Mouse (Mus musculus) right cerebral cortex, adult 18-20 months (tissue): ENCODE results near the gene Olfr545.
"Not testable (repeated sequence)": the region's sequence is repeated elsewhere in the genome, so short reads cannot be mapped to it uniquely, and the experiment has no call there.

Source experiments
- DNase-seq: peaks from one replicate; pipeline ENCODE4 v3.0.0; 2022; ENCODE audit warnings: mixed read lengths

Olfr545 gene

DNA sequence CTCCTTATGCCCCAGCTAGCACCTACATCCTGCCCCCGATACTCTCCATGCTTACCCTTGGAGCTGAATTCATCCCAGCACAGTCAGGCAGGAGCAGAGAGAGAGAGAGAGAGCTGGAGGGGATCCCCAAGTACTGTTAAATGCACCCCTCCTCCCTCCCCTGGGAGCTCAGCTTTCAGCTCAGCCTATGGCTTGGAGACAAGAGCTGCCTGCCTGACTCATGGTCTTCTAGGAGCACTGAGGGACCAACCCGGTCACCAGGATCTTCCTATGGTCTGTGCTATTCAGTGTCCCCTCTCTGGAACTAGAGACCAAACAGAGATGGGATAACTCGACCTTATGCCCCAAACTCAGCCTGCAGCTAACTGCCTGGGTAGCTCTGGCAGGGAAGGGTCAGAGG is at the start of gene Olfr545:
Gene Olfr545 (minus strand): TSS at position 101 of the 400 bp plus-strand sequence.
- DNase-seq: no peak

DNA sequence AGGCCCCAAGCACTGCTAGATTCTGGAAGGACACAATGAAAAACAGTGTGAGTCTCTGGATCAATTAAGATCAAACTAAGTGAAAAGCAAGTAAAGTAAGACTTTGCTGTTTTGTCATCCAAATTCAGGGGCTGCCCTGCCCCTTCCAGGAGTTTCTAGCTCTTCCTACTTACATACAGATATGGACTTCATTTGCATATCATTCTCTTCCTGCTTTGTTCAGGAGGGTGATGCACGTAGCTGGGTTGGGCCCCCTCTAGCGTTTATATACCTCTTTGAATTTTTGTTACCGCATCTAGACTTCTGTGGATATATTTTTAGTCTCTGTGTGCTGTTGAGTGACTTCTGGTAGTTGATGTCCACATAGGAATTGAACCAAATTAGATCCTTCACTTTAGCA is 41.9 kb upstream of the Olfr545 start:
- no peak for DNase-seq

DNA sequence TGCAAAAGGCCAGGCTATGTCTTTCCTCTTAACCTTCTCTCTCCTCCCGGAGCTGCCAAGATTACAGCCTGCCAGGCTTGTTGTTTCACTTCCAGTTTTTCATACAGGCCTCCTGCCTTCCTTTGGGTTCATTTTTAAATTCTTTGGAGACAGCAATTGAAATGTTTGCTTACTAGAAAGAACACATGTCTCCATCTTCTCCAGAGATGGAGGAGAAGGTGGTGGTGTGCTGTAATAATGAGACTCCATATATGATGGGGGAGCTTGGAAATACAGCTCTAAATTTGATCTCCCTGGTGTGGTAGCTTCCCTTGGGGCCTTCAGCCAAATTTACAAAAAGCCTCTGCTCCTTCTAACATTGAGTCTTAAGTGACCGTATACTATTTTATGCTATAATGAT is 41.2 kb upstream of the Olfr545 start, which contains the start of gene Olfr548-ps1:
Gene Olfr548-ps1 (plus strand): TSS at position 301 of the 400 bp plus-strand sequence.
- no peak for DNase-seq

DNA sequence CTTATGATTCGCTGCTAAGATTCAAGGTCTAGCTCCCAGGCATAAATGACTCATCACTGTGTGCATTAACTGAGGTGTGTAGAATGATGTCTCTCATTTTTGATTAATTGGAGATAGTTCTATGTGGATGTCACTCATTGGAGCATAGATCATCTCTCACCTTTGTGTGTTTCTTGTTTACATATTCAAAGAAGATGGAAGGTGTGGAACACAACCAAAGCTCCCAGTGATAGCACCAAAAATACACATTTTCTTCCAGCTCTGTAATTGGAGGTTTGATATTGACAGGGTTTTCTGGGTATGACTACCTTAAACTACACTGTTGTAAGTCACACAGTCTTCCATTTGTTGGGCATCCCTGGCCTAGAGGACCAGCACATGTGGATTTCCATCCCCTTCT is 35.1 kb upstream of the Olfr545 start, which contains the start of gene Olfr547:
Gene Olfr547 (plus strand): TSS at position 301 of the 400 bp plus-strand sequence.
- DNase-seq: no peak

DNA sequence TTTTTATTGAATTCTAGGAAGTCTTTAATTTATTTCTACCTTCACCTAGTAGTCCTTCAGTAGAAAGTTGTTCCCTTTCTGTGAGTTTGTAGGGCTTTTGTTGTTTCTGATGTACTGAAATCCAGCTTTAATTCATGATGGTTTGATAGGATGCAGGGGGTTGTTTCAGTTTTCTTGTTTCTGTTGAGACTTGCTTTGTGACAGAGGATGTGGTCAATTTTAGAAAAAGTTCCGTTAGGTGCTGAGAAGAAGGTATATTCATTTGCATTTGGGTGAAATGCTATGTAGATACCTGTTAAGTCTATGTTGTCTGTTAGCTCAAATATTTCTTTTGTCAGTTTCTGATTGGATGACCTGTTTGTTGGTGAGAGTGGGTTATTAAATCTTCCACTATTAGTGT is 29.7 kb upstream of the Olfr545 start:
- no peak for DNase-seq

DNA sequence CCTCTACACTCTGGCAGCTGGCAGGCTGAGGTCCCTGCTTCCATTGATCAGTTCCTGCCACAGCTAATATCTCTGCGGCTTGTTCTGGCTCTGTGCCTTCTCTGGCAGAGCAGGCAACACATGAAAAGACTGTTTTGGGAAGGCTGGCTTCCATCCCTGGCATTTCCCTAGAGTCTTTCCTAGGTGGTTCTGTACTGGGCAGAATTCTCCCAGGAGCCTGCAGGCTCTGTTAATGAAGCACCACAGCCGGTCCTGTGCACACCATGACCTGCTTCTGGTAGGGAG is 17.6 kb upstream of the Olfr545 start:
- DNase-seq: no peak

DNA sequence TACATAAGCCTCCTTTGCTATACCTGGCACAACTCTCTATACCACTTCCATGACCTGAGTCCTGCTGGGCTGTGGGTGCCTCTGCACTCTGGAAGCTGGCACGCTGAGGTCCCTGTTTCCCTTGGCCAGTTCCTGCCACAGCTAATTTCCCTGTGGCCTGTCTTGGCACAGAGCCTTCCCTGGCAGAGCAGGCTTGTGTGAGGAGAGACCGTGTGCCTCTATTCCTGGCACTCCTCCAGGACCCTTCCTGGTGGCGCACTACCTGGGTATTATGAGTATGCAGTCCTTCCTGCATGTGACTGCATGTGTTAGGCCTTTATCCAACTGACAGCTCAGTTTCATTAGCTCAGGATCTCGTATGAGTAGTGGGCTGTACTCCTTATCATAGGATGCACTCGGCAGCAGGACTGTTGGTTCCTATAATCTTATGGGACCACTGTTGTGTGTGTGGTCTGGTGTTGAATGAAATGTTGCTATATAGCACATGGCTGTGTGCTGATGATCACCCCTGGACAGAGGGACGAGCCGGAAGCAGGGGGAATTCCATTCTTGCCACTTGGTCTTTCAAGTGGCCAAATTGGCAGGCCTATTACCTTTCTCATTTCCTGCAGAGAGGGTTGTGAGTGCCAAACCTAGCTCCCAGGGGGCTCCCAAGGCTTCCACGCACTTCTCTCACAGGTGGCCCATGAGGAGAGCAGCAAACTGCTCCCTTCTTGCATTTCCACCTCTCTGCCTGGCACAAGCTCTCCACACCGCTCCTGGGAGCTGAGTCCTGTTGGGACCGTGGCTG is 17.1 kb upstream of the Olfr545 start:
- no peak for DNase-seq

DNA sequence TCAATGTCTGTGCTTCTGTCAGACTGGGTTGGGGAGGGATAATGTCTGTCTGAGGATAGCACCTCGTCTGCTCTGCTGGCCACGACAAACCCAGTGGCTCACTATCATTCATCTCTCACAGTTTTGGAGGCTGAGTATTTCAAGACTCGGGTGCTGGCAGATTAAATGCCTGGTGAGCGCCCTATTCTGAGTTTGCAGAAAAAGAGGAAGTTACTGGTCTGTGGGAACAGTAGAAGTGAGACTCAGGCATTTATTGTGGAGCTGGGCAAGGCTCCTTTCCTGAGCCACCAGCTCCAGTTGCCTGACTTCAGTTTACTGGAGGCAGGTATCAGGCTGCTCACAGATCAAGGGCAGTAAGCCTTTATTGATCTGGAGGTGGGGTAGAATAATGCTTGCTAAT is 14.8 kb upstream of the Olfr545 start:
- DNase-seq: no peak

DNA sequence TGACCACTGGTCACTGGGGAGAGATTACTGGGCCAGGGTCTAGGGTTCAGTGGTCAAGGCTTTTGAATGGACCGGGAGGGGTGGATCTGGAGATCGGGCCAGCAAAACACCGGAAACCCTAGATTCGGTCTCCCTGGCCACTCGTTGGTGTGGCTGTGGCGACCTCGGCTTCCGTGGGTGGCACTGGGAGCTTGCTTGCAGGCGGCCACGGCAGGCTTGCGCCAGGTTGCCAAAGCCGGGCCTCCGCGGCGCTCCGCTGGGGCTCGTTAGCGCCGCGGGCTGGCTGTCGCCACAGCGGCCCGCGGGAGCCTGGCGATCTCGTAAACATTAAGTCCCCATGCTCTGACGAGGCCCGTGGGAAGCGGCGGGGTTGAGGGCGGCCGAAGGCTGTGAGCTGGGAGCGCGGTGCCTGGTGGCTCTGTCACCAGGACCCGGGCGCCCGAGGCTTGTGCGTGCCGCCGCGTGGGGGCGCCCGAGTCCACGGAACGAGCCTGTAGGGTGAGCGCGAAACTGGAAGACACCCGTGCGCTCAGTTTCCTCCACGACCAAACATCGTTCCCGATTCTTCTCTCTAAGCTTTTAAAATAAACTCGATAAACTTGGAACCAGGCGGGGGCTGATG is 13.6 kb upstream of the Olfr545 start:
- DNase-seq: peak; percentile 80

DNA sequence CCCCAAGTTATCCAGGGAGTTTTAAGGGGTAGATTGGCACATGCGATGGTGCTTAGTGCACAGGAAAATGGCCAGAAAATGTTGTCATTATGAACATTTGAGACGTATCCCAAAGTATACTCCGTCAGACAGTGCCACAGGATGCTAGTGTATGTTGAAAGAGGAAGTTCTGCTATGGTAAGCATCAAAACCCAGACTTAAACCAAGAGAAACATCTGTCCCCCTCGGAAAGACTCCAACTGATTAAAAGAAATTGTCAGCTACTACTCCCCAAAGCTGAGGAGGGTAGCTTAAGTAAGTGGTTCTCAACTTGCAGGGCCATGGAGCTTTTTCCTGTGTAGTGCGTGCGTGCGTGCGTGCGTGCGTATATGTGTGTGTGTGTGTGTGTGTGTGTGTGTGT is 12.6 kb upstream of the Olfr545 start:
- DNase-seq: no peak

DNA sequence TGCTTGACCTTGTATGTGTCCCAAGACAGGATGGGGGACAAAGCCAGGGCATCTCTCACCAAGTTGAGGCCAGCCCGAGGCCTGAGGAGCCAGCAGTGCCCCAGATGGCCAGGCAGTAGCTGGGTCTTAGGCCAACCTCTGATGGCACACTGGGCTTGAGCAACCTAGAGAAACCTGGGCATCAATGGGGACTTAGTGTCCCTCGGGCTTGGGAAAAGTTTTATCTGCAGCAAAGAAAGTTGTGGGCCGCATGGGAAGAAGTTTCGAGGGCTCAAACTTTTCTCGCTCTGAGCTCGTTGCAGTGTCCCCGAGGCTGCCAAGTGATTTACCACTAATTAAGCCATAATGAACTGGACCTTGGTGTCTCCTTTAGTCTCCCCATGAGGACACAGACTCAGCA is 10.4 kb upstream of the Olfr545 start:
- no peak for DNase-seq

DNA sequence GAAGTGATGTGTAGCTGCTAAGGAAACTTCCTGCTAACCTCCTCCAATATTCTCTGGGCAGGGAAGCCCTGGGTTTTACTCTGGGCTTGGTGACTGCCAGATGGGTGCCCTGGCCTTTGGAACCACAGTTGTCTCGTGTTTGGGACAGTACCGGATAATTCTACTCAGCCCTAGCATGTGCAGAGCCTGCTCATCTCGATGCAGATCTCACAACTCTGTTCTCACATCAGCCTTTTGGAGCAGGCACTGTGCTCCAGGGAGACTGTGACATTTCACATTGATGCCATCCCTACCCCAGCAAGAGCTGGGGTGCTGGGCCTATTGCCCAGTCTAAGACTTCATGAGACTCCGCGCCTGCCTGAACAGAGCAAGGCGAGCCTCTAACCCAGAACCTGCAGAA is 9.3 kb upstream of the Olfr545 start:
- DNase-seq: no peak

DNA sequence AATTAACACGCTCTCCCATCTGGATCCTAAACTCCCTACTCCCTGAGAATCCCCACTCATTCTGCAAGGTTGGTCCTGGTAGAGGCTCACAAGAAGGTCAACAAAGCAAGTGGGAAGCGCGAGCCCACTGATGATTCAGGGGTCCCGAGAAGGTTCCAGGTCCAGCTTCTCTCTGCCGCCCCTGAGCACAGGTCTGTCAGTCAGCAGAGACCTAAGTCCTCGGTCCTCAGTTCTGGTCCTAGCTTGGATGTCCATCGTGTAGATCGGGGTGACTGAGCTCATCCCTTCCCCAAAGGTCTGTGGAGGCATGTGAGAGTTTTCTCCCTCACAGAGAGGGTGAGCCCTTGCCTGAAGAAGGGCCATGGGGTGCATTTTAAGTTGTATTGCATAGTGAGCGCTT is 8.7 kb upstream of the Olfr545 start:
- no peak for DNase-seq

DNA sequence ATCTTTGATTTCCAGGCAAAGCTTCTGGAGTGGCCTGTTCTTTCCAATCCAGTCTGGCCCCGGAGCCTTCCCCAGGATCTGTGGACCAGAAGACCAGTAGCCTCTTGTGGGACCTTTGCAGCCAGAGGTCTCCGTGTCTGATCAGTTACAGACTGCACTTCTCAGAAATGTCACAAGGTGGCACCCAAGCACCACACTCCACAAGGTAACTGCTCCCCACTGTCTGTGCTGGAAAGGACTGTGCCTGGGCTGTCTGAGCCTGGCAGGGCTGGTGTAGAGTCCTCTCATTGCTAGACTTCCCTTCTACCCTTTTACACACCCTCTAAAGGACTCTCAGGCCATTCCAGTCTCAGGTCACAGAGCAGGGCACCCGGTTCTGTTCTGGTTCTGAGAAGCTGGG is 7.5 kb upstream of the Olfr545 start:
- DNase-seq: peak; percentile 76

DNA sequence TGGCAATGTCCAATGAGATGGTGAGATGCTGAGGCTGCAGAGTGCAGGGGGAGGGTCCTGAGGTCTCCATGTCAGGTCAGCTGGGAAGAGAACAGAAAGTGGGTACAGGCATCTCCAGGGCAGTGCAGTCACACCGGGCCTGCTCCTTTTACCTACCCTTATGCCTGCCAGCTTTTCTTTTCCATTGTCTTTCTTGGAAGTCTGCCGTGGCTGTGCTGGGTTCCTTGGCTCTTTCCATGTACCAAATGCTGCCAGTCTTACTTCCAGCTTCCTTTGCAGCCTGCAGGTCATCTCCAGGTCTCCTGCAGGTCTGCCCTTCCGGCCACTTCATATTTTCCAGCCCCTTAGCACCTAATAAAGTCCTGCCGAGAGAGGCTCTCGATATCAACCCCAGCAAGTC is 2.6 kb upstream of the Olfr545 start:
- DNase-seq: no peak

DNA sequence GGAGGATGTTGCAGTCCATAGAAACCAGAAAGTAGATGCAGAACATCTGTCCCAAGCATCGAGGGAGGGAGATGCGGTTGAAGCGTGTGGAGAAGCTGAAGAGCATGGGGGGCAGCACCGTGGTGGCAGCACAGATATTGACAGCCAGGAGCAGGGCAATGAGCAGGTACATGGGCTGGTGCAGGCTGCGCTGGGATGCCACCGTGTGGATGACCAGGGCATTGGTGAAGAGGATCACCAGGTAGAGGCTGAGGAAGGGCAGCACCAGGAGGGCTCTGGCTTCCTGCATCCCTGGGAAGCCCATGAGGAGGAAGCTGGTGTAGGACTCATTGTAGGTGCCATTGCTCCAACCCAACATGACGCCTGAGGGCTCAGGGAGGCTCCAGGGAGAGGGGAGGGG is 5.0 kb downstream of the Olfr545 start:
- not testable (repeated sequence) for DNase-seq

DNA sequence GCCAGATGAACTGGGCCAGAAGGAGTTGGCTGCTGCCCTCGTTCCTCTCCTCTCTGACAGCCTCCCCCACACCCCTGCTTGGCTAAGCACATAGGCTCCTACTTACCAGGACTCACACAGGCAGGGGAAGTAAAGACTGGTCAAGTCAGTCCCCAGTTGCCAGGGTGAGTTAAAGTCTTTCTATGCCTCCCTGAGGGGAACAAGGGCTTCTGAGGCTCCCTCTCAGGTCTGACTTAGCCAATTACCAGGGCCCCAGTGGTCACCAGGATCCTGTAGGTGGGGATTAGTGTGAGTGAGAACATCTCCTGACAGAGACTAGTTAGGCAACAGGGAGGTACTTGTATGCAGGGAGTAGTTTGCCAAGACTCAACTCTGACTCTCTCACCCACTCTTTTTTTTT is 11.2 kb downstream of the Olfr545 start, which contains the start of gene Olfr544:
Gene Olfr544 (minus strand): TSS at position 153 of the 400 bp plus-strand sequence.
- DNase-seq: no peak

DNA sequence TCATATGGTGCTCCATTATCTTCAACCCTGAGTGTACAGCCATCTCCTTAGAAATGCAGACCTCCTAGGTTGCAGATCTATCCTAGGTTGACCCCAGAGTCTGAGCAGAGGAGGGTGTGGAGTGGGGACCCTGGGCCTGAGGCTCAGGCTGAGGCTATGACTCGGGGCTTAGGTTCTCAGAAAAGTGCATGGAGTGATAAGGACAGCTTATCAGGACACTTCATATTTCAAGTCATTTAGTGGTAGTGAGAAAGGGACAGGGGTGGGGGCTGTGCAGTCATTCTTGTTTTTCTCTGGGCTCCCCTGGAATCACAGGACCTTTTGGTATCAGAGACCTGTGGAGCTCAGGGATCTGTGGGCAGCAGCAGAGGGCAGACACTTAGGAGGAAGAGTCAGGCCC is 13.3 kb downstream of the Olfr545 start:
- no peak for DNase-seq

DNA sequence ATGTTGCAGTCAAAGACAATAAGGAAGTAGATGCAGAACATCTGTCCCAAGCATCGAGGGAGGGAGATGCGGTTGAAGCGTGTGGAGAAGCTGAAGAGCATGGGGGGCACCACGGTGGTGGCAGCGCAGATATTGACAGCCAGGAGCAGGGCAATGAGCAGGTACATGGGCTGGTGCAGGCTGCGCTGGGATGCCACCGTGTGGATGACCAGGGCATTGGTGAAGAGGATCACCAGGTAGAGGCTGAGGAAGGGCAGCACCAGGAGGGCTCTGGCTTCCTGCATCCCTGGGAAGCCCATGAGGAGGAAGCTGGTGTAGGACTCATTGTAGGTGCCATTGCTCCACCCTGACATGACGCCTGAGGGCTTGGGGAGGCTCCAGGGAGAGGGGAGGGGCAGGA is 14.6 kb downstream of the Olfr545 start:
- DNase-seq: not testable (repeated sequence)

DNA sequence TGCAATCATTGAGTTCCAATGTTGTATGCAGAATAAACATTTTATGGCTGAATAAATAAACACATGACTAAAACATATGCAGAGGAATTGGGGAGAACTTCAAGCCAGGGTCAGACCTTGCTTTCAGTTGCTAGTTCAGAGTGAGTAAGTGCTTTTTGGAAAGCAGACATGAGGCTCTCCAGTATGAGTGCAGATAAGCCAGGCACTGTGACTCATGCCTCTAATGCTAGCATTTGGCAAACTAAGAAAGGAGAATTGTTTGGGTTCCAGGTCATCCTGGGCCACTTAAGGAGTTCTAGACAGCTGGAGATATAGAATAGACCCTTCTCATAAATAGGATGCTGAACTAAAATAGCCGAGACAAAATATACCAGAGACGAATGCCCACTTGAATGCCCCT is 15.7 kb downstream of the Olfr545 start:
- DNase-seq: no peak

DNA sequence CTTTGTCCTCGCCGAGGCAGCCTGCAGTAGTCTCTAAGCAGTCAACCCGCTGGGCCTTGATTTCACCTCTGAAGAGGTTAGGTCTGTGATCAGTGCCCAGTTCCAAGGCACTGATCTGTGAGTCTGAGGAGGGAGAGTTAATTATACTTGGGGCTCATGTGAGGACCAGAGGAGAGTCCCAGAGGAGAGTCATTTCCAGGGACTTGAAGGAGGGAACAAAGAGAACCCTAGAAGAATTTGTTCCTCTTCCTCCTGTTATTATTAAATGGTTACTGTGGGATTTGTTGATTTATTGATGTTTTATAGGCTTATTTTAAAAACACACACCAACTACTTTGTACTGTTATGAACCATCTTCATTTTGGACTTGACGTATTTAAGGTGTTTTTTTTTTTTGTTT is 17.8 kb downstream of the Olfr545 start, which contains the start of gene Olfr543:
Gene Olfr543 (minus strand): TSS at position 101 of the 400 bp plus-strand sequence.
- DNase-seq: no peak

DNA sequence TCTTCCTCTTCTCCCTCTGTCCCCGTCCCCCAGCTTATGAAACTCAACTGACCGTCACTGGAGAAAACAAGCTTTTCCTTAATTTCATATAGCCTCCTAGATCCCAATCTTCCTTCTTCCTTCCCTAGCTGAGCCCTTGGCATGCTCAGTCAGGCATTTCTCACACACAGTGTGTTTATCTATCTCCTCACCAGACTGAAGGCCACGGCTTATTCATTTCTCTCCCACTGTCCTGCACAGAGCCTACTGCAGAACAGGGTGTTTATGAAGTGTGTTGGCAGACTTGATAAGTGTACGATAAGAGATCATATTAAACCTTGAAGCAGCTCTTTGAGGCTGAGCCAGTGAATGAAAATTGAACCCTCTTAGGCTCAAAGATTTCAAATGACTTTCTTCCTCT is 18.6 kb downstream of the Olfr545 start:
- DNase-seq: no peak

DNA sequence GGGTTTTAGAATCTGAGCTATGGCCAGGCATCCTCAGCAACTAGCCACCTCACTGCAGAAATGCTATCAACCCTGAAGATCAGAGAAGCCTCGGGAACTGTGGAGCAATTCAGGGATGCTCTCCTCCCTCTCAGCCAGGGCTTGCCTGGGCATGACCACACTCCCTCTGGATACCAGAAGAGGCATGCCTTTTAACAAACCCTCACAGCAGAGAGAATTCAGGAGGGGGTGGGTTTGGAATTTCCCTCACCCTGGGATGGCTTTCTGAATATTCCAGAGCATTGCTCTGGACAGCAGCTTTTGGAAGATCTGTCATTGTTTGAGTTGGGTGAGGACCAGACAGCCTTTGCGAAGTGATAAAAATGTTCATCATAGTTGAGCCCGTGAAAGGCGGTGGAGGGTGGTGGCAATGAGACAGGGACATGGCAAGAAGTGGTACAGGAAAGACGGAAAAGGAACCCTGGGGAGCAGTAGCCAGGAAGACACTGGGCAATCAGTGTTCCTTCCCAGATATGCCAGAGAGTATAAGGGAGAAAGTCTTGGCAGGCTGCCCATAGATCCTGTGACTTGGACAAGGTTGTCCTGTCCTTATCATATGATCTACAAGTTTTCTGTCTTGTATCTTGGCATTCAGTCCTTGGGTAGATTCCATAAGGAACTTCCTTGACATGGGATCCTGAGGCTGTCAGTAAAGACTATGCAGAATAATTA is 19.9 kb downstream of the Olfr545 start:
- no peak for DNase-seq

DNA sequence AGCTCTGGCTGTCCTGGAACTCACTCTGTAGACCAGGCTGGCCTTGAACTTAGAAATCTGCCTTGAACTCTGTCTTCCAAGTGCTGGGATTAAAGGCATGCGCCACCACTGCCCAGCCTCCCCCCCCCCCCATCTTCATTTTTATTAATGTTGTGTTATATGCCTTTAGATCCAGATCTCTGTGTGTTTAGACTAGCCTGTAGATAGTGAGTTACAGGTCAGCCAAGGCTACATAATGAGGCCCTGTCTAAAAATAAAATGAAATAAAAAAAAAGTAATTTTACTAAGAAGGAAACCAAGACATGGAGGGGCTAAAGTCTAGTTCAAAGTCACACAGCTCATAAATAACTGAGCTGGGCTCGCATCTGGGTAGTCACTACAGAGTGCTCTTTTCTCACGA is 20.4 kb downstream of the Olfr545 start:
- DNase-seq: no peak
